Mouse (Mus musculus): ENCODE data around the gene Mrpl53. TPM values are rescaled to one million over a fixed set of nuclear protein-coding genes. Genes with fewer than 3 reads are reported as not detected.
A peak's percentile ranks its signal among the peaks of the same experiment; 100 is the strongest.

Mrpl53 gene
- total RNA-seq, 2 experiments from 2014 or later, result 123 to 132 TPM

GRCm38 (mm10) chr6:83119734-83120051 is 10.9 kb downstream of the Mrpl53 start:
- intact Hi-C loops (cut with DNase I), result no loop called here
- DNase-seq, result no peak

GRCm38 (mm10) chr6:83120930-83121862 is 12.4 kb downstream of the Mrpl53 start, which contains the start of gene Wbp1:
TSS of gene Wbp1 (minus strand) at chr6:83121559.
- DNase-seq, result peak; percentile 88 to 93
- intact Hi-C loops (cut with DNase I), result no loop called here

GRCm38 (mm10) chr6:83121863-83122710 is 13.2 kb downstream of the Mrpl53 start:
- no peak for DNase-seq
- intact Hi-C loops (cut with DNase I), result no loop called here

GRCm38 (mm10) chr6:83122961-83123360 is 14.1 kb downstream of the Mrpl53 start:
- intact Hi-C loops (cut with DNase I), result no loop called here

GRCm38 (mm10) chr6:83124851-83125312 is 16.0 kb downstream of the Mrpl53 start:
- intact Hi-C loops (cut with DNase I), result no loop called here
- DNase-seq, result peak; percentile 88 to 92

More at GRCm38 (mm10) chr6:83122961-83123360, 14.1 kb downstream of the Mrpl53 start:
- no peak for DNase-seq

- DNase-seq, result no peak
- intact Hi-C loops (cut with DNase I), result no loop called here
These were observed 16.5 kb downstream of the Mrpl53 start, which contains the start of gene Ino80b for GRCm38 (mm10) chr6:83125331-83125730. TSS of gene Ino80b (minus strand) at chr6:83125431.

GRCm38 (mm10) chr6:83127419-83127818 is 18.6 kb downstream of the Mrpl53 start:
- intact Hi-C loops (cut with DNase I), result no loop called here
- DNase-seq, result no peak

GRCm38 (mm10) chr6:83131469-83132034 is 22.7 kb downstream of the Mrpl53 start:
- intact Hi-C loops (cut with DNase I), result no loop called here
- no peak for DNase-seq

- intact Hi-C loops (cut with DNase I), result no loop called here
- DNase-seq, result no peak
These were observed 23.5 kb downstream of the Mrpl53 start for GRCm38 (mm10) chr6:83132176-83132919.

GRCm38 (mm10) chr6:83134226-83134625 is 25.4 kb downstream of the Mrpl53 start:
- intact Hi-C loops (cut with DNase I), result no loop called here
- no peak for DNase-seq

- intact Hi-C loops (cut with DNase I), result no loop called here
- DNase-seq, result no peak
These were observed 26.2 kb downstream of the Mrpl53 start, which contains the start of gene Rtkn for GRCm38 (mm10) chr6:83134951-83135513. TSS of gene Rtkn (plus strand) at chr6:83135463.

GRCm38 (mm10) chr6:83135571-83136161 is 26.8 kb downstream of the Mrpl53 start:
- DNase-seq, result peak; percentile 42 to 47
- intact Hi-C loops (cut with DNase I), result no loop called here

GRCm38 (mm10) chr6:83136291-83136880 is 27.5 kb downstream of the Mrpl53 start:
- intact Hi-C loops (cut with DNase I), result no loop called here
- DNase-seq, result no peak

GRCm38 (mm10) chr6:83136881-83137575 is 28.2 kb downstream of the Mrpl53 start:
- intact Hi-C loops (cut with DNase I), result no loop called here
- peak; percentile 69 to 89 for DNase-seq

- intact Hi-C loops (cut with DNase I), result no loop called here
- DNase-seq, result peak in 1 of 2 experiments; percentile 86
These were observed 28.7 kb downstream of the Mrpl53 start for GRCm38 (mm10) chr6:83137576-83137950.

- no peak for DNase-seq
- intact Hi-C loops (cut with DNase I), result no loop called here
These were observed 29.2 kb downstream of the Mrpl53 start for GRCm38 (mm10) chr6:83138056-83138455.

- intact Hi-C loops (cut with DNase I), result no loop called here
- DNase-seq, result no peak
These were observed 31.2 kb downstream of the Mrpl53 start for GRCm38 (mm10) chr6:83140044-83140443.

- intact Hi-C loops (cut with DNase I), result no loop called here
- DNase-seq, result no peak
These were observed 32.8 kb downstream of the Mrpl53 start for GRCm38 (mm10) chr6:83141636-83142035.
